Mouse (Mus musculus): ENCODE measurements around the gene Chad. TPM values are rescaled to one million over a fixed set of nuclear protein-coding genes. Genes with fewer than 3 reads are reported as not detected.

The Chad gene
- polyA plus RNA-seq, 3 experiments from 2014 or later: 0.43 to 0.69 (median 0.47) TPM

Other genes starting within 250 kb of the Chad start
- 100 to 1,000 TPM; 117 to 168 (median 166) TPM for gene Luc7l3, start 243.1 kb upstream of the Chad start, polyA plus RNA-seq (2017; shearing (Covaris generic))
- 10 to 100 TPM; 10.9 to 18.7 (median 17.1) TPM for gene Ankrd40, start 237.0 kb upstream of the Chad start, polyA plus RNA-seq (2017; shearing (Covaris generic))
- gene Abcc3, start 172.1 kb upstream of the Chad start, polyA plus RNA-seq (2017; shearing (Covaris generic)): 1 to 10 TPM in 2 of 3 experiments, under 1 TPM in 1; 0.70 to 4.0 (median 1.9) TPM
- not detected for gene Cacna1g, start 90.8 kb upstream of the Chad start, polyA plus RNA-seq (2017; shearing (Covaris generic))
- gene Spata20, start 78.9 kb upstream of the Chad start, polyA plus RNA-seq (2017; shearing (Covaris generic)): not detected
- not detected for gene Epn3, start 65.1 kb upstream of the Chad start, polyA plus RNA-seq (2017; shearing (Covaris generic))
- gene Mycbpap, start 43.3 kb upstream of the Chad start, polyA plus RNA-seq (2017; shearing (Covaris generic)): not detected
- gene Rsad1, start 15.8 kb upstream of the Chad start, polyA plus RNA-seq (2017; shearing (Covaris generic)): 1 to 10 TPM in 2 of 3 experiments, under 1 TPM in 1; 0.31 to 1.9 (median 1.6) TPM
- gene Acsf2, start 36.8 kb downstream of the Chad start, polyA plus RNA-seq (2017; shearing (Covaris generic)): 1 to 10 TPM; 2.1 to 3.0 (median 2.2) TPM
- gene Lrrc59, start 64.7 kb downstream of the Chad start, polyA plus RNA-seq (2017; shearing (Covaris generic)): 10 to 100 TPM in 1 of 3 experiments, 1 to 10 TPM in 2; 7.0 to 21.5 (median 9.9) TPM
- 10 to 100 TPM; 60.7 to 91.2 (median 68.4) TPM for gene Mrpl27, start 88.7 kb downstream of the Chad start, polyA plus RNA-seq (2017; shearing (Covaris generic))
- gene Eme1, start 88.9 kb downstream of the Chad start, polyA plus RNA-seq (2017; shearing (Covaris generic)): 1 to 10 TPM; 1.2 to 9.8 (median 1.8) TPM
- gene Xylt2, start 112.5 kb downstream of the Chad start, polyA plus RNA-seq (2017; shearing (Covaris generic)): 1 to 10 TPM; 3.2 to 7.4 (median 7.0) TPM
- not detected for gene Gm11541, start 139.5 kb downstream of the Chad start, polyA plus RNA-seq (2017; shearing (Covaris generic))
- gene Cdc34b, start 176.7 kb downstream of the Chad start, polyA plus RNA-seq (2017; shearing (Covaris generic)): under 1 TPM in 1 of 3 experiments, not detected in 2; 0.42 TPM
- gene Tmem92, start 217.7 kb downstream of the Chad start, polyA plus RNA-seq (2017; shearing (Covaris generic)): not detected

Measured in inflammation-experienced regulatory T-cells, adult 6 months (primary cell).